Mouse (Mus musculus) layer of hippocampus, adult 11-12 months (tissue): Measurements from ENCODE around the gene Gpsm3.

Experiments
- DNase-seq: peaks from one replicate; pipeline ENCODE4 v3.0.0; 2022; ENCODE audit warnings: low spot score

The Gpsm3 gene

DNA sequence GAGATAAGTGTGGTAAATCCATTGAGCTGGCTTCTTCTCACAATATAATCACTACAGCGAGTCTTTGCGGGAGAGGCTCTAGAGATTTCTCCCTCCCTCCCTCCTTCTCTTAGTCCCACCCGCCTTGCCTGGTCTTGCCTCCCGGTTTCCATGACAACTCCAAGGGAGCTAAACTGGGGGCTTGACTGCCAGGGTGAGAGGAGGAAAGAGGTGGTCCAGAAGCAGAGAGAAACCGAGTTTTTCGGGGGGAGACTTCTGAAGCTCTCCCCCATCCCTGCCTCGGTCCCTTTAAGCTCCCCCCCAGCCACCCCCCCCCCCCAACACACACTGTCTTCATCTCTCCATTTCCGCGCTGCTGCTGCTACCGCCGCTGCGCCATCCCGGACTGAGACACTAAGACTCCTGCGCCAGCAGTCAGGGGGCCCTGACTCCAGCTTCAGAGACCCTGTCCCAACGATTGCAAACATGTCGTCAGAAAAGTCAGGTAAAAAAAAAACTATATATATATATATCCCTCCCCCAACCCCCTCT, 39.7 kb downstream of the Gpsm3 start, which contains the start of gene Prrt1:
Gene Prrt1 (plus strand): TSS at position 313 of the 531 bp plus-strand sequence.
- no peak for DNase-seq

DNA sequence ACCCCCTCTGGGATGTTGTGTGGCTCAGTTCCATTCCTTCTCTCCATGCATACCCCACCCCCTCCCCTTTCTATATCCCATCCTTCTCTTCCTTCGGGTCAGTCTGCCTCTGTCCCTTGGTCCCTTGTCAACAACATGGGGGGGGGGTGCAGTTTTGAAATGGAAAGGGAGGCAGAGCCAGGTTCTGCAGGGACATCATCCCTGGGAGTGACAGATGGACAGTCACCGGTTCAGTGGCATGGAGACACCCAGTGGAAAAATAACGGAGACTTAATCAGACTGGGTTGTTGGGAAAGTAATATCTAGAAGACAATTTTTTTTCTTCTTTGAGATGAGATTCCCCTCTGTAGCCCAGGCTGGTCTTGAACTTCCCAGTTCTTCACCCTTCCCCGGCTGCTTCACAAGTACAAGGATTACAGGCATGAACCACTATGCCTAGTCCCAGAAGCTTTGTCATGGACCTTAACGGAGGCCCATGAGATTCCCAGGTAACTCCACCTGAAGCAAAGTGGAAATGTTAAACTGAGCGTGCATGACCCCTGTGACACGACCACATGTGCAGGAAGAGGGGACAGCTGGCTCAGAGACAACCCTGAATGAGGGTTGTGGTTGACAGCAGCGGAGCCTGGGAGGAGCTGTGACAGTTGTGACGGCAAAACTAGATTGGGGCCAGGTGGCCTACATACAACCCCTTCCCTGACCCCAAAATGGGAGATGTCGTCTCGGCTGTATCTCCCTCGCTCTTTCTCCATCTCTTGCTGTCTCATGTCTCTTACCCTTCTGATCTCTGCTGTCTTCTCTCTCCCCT, 40.4 kb downstream of the Gpsm3 start:
- DNase-seq, result no peak

DNA sequence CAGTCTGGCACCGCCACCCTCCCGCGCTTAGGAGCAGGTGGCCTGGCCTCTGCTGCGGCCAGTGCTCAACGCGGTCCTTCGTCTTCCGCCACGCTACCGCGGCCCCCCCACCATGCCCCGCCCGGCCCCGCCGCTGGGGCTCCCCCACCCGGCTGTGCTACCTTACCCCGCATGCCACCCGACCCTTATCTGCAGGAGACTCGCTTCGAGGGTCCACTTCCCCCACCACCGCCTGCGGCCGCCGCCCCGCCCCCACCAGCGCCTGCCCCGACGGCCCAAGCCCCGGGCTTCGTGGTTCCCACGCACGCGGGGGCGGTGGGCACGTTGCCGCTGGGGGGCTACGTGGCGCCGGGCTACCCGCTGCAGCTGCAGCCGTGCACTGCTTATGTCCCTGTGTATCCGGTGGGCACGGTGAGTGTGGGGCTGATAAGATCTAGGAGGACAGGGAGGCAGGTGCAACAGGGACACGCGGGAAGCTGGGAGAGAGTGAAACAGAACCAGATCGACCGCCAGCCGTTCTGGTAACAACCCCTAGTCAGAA, 41.2 kb downstream of the Gpsm3 start:
- no peak for DNase-seq

DNA sequence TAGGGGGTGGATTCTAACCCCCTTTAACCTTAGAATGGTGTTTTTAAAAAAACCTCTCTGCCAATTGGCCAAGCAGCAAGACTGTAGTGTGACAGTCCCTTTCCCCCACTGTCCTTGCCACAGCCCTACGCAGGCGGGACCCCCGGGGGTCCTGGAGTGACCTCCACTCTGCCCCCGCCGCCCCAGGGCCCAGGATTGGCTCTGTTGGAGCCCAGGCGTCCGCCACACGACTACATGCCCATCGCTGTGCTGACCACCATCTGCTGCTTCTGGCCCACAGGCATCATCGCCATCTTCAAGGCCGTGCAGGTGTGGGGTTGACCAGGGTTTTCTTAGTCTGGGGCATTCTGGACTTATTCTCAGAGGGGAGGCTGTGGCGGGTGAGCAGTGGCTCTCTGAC, 42.0 kb downstream of the Gpsm3 start:
- no peak for DNase-seq

DNA sequence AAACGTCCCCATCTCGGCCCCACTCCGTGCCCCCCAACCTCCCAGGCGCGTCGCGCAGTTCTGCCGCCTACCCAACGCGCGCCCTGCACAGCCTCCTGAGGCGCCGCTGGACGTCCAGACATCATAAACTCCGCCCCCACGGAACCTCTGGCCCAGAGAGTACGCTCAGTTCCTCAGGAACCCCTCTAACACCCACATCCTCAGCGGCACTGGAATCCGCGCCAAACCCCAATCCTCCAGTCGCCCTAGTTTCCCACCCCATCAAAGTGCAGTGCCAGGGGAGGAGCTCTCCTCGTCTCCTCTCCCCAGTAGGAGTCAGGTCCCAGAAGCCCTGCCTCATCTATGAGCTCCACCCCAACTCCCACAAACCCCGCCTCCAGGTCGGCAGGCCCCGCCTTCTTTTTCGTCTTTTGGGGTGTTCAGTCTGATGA, 42.7 kb downstream of the Gpsm3 start:
- DNase-seq, result peak; percentile 89

DNA sequence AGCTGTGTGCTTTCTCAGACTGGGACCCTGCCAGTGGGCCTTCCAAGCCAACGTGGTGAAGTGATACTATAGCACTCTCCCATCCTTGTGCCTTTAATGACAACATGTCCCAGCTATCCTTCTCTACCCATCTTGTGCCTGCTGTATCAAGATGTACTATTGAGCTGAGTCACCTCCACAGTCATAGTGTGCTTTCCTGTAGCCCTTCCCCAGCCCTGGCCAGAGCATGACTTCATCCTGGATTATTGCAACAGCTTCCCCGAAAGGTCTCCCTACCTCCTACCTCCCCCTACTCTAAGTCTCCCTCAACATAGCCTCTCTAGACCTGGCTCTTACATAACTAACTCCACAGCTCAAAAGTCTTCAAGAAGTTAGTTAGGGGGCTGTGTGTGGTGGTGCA, 46.1 kb downstream of the Gpsm3 start:
- DNase-seq, result no peak

DNA sequence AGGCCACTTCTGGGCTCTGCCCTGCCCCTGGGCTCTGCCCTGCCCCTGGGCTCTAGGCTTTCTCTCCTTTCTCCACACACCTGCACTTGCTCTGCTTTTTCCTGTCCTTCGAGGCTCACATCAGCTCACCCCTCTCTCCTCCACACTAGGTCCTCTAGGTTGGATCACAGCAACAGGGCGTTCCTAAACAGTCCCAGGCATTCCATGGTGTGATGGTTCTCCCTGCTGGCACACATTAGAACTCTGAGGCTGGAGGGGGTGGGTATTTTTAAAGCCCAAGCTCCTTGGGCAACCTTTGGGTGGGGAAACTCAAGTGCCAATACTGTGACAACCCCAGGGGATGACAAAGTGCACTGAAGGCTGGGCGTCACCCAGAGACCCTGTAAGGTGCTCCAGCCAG, 47.9 kb downstream of the Gpsm3 start:
- DNase-seq, result no peak

DNA sequence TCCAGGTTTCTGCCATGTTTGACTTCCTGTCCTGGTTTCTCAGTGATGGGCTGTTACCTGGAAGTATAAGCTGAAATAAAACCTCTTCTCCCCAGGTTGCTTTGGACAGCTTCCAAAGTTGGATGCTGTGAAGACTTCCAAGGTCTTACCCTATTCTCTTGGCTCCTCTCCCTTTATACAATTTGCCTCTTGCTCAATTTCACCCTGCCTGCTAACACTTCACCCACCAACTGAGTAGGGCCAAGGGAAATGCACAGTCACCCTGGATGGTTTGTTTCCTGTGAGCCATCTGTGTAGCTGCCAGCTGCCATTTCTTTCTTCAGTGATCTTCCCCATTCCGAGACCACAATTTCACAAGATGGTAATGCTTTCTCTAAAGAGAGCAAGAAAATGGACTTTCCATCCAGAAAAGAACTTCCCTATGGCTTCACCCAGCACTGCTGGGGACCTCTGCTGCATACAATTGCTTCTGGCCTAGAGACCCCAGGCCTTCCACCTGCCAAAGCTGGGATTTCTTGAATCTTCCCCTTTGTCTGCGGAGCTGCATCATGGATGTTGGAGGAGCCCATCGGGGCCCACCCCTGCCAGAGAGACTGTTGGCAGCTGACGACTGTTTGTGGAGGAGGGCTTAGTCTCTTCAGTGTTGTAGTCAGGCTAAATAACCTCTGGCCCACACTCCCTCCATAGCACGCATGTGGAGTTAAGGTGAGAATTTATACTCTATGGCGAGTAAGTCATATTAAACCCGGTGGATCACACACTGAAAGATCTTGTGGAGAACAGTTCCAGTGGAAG, 50.1 kb downstream of the Gpsm3 start:
- no peak for DNase-seq

DNA sequence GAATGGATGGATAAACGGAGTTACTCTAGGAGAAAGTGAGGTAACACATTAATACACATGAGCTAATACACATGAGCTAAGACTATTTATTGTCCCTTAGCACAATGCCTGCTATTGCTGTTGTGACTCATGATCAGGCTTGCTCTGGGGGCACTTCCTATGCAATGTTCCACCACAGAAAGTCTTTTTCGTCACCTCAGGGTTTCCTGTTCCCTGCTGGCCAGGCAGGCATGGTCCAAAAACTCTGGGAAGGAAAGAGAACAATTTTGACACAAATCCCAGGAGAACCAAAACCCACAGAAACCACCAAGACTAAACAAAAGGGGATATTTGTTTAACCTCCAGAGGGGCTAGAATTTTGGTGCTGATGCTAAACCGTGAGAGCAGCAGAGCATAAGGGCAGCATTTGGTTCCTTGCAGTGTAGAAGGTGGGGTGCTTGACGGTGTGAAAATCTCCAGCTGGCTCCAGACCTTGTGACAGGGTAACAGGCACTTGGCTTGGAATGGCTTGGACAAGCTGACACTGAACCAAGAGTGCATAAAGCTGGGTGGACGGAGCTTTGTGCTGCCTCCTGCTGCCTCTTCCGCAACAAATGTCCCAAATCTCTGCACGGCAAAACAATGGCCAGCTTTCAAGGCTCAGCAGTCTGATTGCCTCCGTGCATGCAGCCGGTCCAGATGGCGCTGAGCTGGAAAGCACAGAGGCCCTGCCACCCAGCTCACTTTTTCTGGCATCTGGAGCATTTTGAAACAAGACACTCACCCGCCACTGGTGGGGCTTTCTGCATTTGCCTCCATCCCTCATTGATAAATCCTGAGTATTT, 51.4 kb downstream of the Gpsm3 start:
- peak; percentile 76 for DNase-seq
